In genomic region chr13:52015496-52015895, GRCm38 (mm10) we compare ENCODE assay signal across 15 mouse cellular contexts.
A peak's percentile ranks its signal among the peaks of the same experiment; 100 is the strongest.
DNase-seq lines count a peak whose midpoint lies in the region; ATAC-seq lines count a peak whose summit lies in the region.
"Had no signal": no experiment of that assay in that cellular context is flagged by ENCODE, and none has a peak within 500 bp of the region (broad histone marks: within the 10 kb centered on the region; RNA-seq: fewer than 3 reads in every experiment).

No protein-coding gene starts in this region.

- H3K9me3 ChIP-seq in heart, embryonic 10.5 days = no peaks in the 10 kb centered on the region
- H3K9me3 ChIP-seq in forebrain, embryonic 15.5 days = no peaks in the 10 kb centered on the region
- H3K9me3 ChIP-seq in limb, embryonic 12.5 days = no peaks in the 10 kb centered on the region
- H3K9me3 ChIP-seq in neural tube, embryonic 12.5 days = no peaks in the 10 kb centered on the region
- H3K9me3 ChIP-seq: G1E; heart, embryonic 12.5 days; lung, embryonic 15.5 days had no signal

- whole genome bisulfite sequencing in heart, embryonic 10.5 days = 47% methylated on average over 5 of the region's 5 CpGs
- WGBS in forebrain, embryonic 15.5 days = 14% methylated on average over 5 of the region's 5 CpGs
- 2% methylated on average over 5 of the region's 5 CpGs for WGBS in limb, embryonic 12.5 days
- WGBS in neural tube, embryonic 12.5 days = 8% methylated on average over 5 of the region's 5 CpGs

- ATAC-seq in forebrain, embryonic 15.5 days (replicated peaks) = peak; percentile 29; the same call in 1 of the 2 replicates
- ATAC-seq in limb, embryonic 12.5 days (ENCODE audit: insufficient number of reproducible peaks, insufficient read depth, low FRiP score, low TSS enrichment, low read depth) = peak; percentile 64
- ATAC-seq in neural tube, embryonic 12.5 days (ENCODE audit: low FRiP score, low read depth) = peak; percentile 30; the same call in 1 of the 2 replicates
- no peak for ATAC-seq in activated CD4-positive, CD25-positive, alpha-beta regulatory T cell, adult 4 months

- H3K9ac ChIP-seq in forebrain, embryonic 15.5 days (replicated peaks) = no peak overlapping the region
- H3K9ac ChIP-seq in limb, embryonic 12.5 days (replicated peaks) = no peak overlapping the region
- H3K9ac ChIP-seq in neural tube, embryonic 12.5 days = no peak overlapping the region
- H3K9ac ChIP-seq: heart, embryonic 12.5 days; lung, embryonic 15.5 days had no signal

- no peak overlapping the region for H3K4me2 ChIP-seq in forebrain, embryonic 15.5 days (replicated peaks)
- H3K4me2 ChIP-seq in limb, embryonic 12.5 days = peak overlapping the region; percentile 2
- H3K4me2 ChIP-seq in neural tube, embryonic 12.5 days (replicated peaks) = peak overlapping the region; percentile 35
- H3K4me2 ChIP-seq: heart, embryonic 12.5 days; lung, embryonic 15.5 days had no signal

- H3K4me3 ChIP-seq in heart, embryonic 10.5 days = no peak overlapping the region
- H3K4me3 ChIP-seq in forebrain, embryonic 15.5 days = no peak overlapping the region
- H3K4me3 ChIP-seq in limb, embryonic 12.5 days (replicated peaks) = no peak overlapping the region
- H3K4me3 ChIP-seq in neural tube, embryonic 12.5 days = no peak overlapping the region
- H3K4me3 ChIP-seq: heart, embryonic 12.5 days; lung, embryonic 15.5 days; myocyte had no signal

- H3K4me1 ChIP-seq in heart, embryonic 10.5 days = peaks cover 27% of the 10 kb centered on the region
- peaks cover 28% of the 10 kb centered on the region for H3K4me1 ChIP-seq in forebrain, embryonic 15.5 days
- H3K4me1 ChIP-seq in limb, embryonic 12.5 days (replicated peaks) = peaks cover 44% of the 10 kb centered on the region
- peaks cover 29% of the 10 kb centered on the region for H3K4me1 ChIP-seq in neural tube, embryonic 12.5 days

- DNase-seq in heart, embryonic 10.5 days (ENCODE audit: low spot score) = no peak
- no peak for DNase-seq in heart, adult 11 months
- no peak for DNase-seq in adrenal gland, postnatal 10 days
- DNase-seq in lung, postnatal 14 days = no peak
- DNase-seq: adrenal gland, adult 8-10 months; cerebellum, adult 8-10 months; kidney, adult 18-20 months had no signal

- no peaks in the 10 kb centered on the region for H3K36me3 ChIP-seq in heart, embryonic 10.5 days
- no peaks in the 10 kb centered on the region for H3K36me3 ChIP-seq in forebrain, embryonic 15.5 days
- no peaks in the 10 kb centered on the region for H3K36me3 ChIP-seq in limb, embryonic 12.5 days
- H3K36me3 ChIP-seq in neural tube, embryonic 12.5 days = no peaks in the 10 kb centered on the region
- H3K36me3 ChIP-seq: G1E; heart, embryonic 12.5 days; lung, embryonic 15.5 days had no signal

- 0 out of 2 replicates have a peak overlapping the region, but pooled peaks have one; percentile 18 for H3K27ac ChIP-seq in heart, embryonic 10.5 days
- peak overlapping the region; percentile 66 for H3K27ac ChIP-seq in forebrain, embryonic 15.5 days (replicated peaks)
- peak overlapping the region; percentile 88 for H3K27ac ChIP-seq in limb, embryonic 12.5 days
- H3K27ac ChIP-seq in neural tube, embryonic 12.5 days = peak overlapping the region; percentile 27
- H3K27ac ChIP-seq: lung, embryonic 15.5 days had no signal

- H3K27me3 ChIP-seq in heart, embryonic 10.5 days (ENCODE audit: insufficient read depth, poor library complexity, severe bottlenecking) = 0 out of 2 replicates have a peak, but pooled peaks cover 8% of the 10 kb centered on the region
- no peaks in the 10 kb centered on the region for H3K27me3 ChIP-seq in forebrain, embryonic 15.5 days
- H3K27me3 ChIP-seq in limb, embryonic 12.5 days = no peaks in the 10 kb centered on the region
- 0 out of 2 replicates have a peak, but pooled peaks cover 3% of the 10 kb centered on the region for H3K27me3 ChIP-seq in neural tube, embryonic 12.5 days (replicated peaks)
- H3K27me3 ChIP-seq: heart, embryonic 12.5 days; lung, embryonic 15.5 days had no signal

Comparison
In these comparisons a context has a peak if more than half of its experiments do, and no peak if none do; other contexts are left out.
1. H3K27ac ChIP-seq: peak in every context shown above with its lines; median percentile 88 in limb, embryonic 12.5 days; 66 in forebrain, embryonic 15.5 days; 27 in neural tube, embryonic 12.5 days; 18 in heart, embryonic 10.5 days.